In the genomic region with DNA sequence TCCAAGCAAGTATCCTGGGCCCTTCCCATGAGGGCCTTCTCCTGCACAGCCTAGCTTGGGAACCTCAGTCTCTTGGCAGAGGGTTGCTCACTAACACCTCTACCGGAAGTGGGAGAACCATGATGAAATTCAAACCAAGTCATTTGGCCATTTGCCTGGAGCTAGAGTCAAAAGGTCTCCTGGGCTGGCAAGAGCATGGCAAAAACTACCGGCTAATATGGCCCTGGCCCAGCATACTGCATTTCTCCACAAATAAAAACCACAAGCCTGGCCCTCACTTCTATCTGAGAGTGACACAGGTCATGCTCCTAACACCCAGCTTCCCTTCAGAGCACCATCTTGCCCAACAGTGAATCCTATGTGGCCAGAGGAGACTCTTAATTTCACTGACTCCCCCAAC, we compare ENCODE assay signal across 11 mouse cellular contexts.
DNase-seq lines count a peak whose midpoint lies in the region; ATAC-seq lines count a peak whose summit lies in the region.
"Had no signal": no experiment of that assay in that cellular context is flagged by ENCODE, and none has a peak within 500 bp of the region (broad histone marks: within the 10 kb centered on the region; RNA-seq: fewer than 3 reads in every experiment).

No protein-coding gene starts in this region.

- no peaks in the 10 kb centered on the region for H3K27me3 ChIP-seq in heart, embryonic 11.5 days (ENCODE audit: control insufficient read depth, insufficient read depth, low read length)
- H3K27me3 ChIP-seq in lung, embryonic 16.5 days (ENCODE audit: control insufficient read depth, insufficient read depth, low read depth, low read length), result no peaks in the 10 kb centered on the region
- no peaks in the 10 kb centered on the region for H3K27me3 ChIP-seq in intestine, embryonic 16.5 days (replicated peaks; ENCODE audit: control insufficient read depth, insufficient read depth, low read length)
- H3K27me3 ChIP-seq in midbrain, embryonic 13.5 days, result no peaks in the 10 kb centered on the region
- H3K27me3 ChIP-seq: lung, embryonic 15.5 days had no signal

- H3K36me3 ChIP-seq in heart, embryonic 11.5 days (ENCODE audit: control insufficient read depth, insufficient read depth, low read length), result no peaks in the 10 kb centered on the region
- no peaks in the 10 kb centered on the region for H3K36me3 ChIP-seq in lung, embryonic 16.5 days (ENCODE audit: control insufficient read depth, insufficient read depth, low read length)
- H3K36me3 ChIP-seq in intestine, embryonic 16.5 days (ENCODE audit: control insufficient read depth, insufficient read depth, low read length), result no peaks in the 10 kb centered on the region
- no peaks in the 10 kb centered on the region for H3K36me3 ChIP-seq in midbrain, embryonic 13.5 days
- H3K36me3 ChIP-seq: lung, embryonic 15.5 days had no signal

- no peak for ATAC-seq in heart, embryonic 11.5 days (replicated peaks; ENCODE audit: insufficient number of reproducible peaks, low FRiP score, low TSS enrichment)
- peak; percentile 61; the same call in 1 of the 2 replicates for ATAC-seq in lung, embryonic 16.5 days (ENCODE audit: low read depth)
- ATAC-seq in intestine, embryonic 16.5 days, result no peak
- ATAC-seq in midbrain, embryonic 13.5 days, result no peak
- ATAC-seq: CD4-positive, CD25-positive, alpha-beta regulatory T cell, adult 4 months had no signal

- no peaks in the 10 kb centered on the region for H3K9me3 ChIP-seq in heart, embryonic 11.5 days (replicated peaks; ENCODE audit: control insufficient read depth, low read length)
- H3K9me3 ChIP-seq in lung, embryonic 16.5 days (ENCODE audit: control insufficient read depth, low read length), result no peaks in the 10 kb centered on the region
- H3K9me3 ChIP-seq in intestine, embryonic 16.5 days (ENCODE audit: control insufficient read depth, low read length), result no peaks in the 10 kb centered on the region
- no peaks in the 10 kb centered on the region for H3K9me3 ChIP-seq in midbrain, embryonic 13.5 days
- H3K9me3 ChIP-seq: lung, embryonic 15.5 days had no signal

- no peaks in the 10 kb centered on the region for H3K4me1 ChIP-seq in heart, embryonic 11.5 days (ENCODE audit: control insufficient read depth, insufficient read depth, low read length)
- H3K4me1 ChIP-seq in lung, embryonic 16.5 days (replicated peaks; ENCODE audit: control insufficient read depth, insufficient read depth, low read length), result no peaks in the 10 kb centered on the region
- H3K4me1 ChIP-seq in intestine, embryonic 16.5 days (ENCODE audit: control insufficient read depth, insufficient read depth, low read length), result no peaks in the 10 kb centered on the region
- H3K4me1 ChIP-seq in midbrain, embryonic 13.5 days (replicated peaks), result no peaks in the 10 kb centered on the region

- WGBS in heart, embryonic 11.5 days (ENCODE audit: insufficient replicate concordance), result 76% methylated on average over 2 of the region's 2 CpGs
- WGBS in lung, embryonic 16.5 days, result 50% methylated on average over 2 of the region's 2 CpGs
- WGBS in intestine, embryonic 16.5 days, result 76% methylated on average over 2 of the region's 2 CpGs
- WGBS in midbrain, embryonic 13.5 days, result 95% methylated on average over 2 of the region's 2 CpGs

- no peak overlapping the region for H3K4me3 ChIP-seq in heart, embryonic 11.5 days (ENCODE audit: low read depth, low read length)
- no peak overlapping the region for H3K4me3 ChIP-seq in lung, embryonic 16.5 days (ENCODE audit: low read length)
- no peak overlapping the region for H3K4me3 ChIP-seq in intestine, embryonic 16.5 days (ENCODE audit: low read length)
- no peak overlapping the region for H3K4me3 ChIP-seq in midbrain, embryonic 13.5 days (replicated peaks)
- H3K4me3 ChIP-seq: lung, embryonic 15.5 days had no signal

- no peak overlapping the region for H3K4me2 ChIP-seq in heart, embryonic 11.5 days
- no peak overlapping the region for H3K4me2 ChIP-seq in lung, embryonic 16.5 days (ENCODE audit: low read depth, low read length)
- no peak overlapping the region for H3K4me2 ChIP-seq in intestine, embryonic 16.5 days (ENCODE audit: low read depth, low read length)
- no peak overlapping the region for H3K4me2 ChIP-seq in midbrain, embryonic 13.5 days (replicated peaks)
- H3K4me2 ChIP-seq: lung, embryonic 15.5 days had no signal

- H3K9ac ChIP-seq in heart, embryonic 11.5 days (ENCODE audit: low read depth, low read length), result no peak overlapping the region
- H3K9ac ChIP-seq in lung, embryonic 16.5 days (ENCODE audit: low read length), result no peak overlapping the region
- H3K9ac ChIP-seq in intestine, embryonic 16.5 days (ENCODE audit: low read depth, low read length), result no peak overlapping the region
- no peak overlapping the region for H3K9ac ChIP-seq in midbrain, embryonic 13.5 days (replicated peaks)
- H3K9ac ChIP-seq: lung, embryonic 15.5 days had no signal

- H3K27ac ChIP-seq in heart, embryonic 11.5 days (ENCODE audit: low read depth, low read length), result no peak overlapping the region
- no peak overlapping the region for H3K27ac ChIP-seq in lung, embryonic 16.5 days (ENCODE audit: low read length)
- H3K27ac ChIP-seq in intestine, embryonic 16.5 days (ENCODE audit: low read length), result no peak overlapping the region
- H3K27ac ChIP-seq in midbrain, embryonic 13.5 days, result no peak overlapping the region
- H3K27ac ChIP-seq: lung, embryonic 15.5 days had no signal

- peak; percentile 44 for DNase-seq in heart, adult 8-10 months (ENCODE audit: low spot score)
- DNase-seq in Muller cell, postnatal 12 days (ENCODE audit: inconsistent ontology term), result peak; percentile 66
- DNase-seq in gastrocnemius, adult 8-10 months (ENCODE audit: low spot score in 2 of 2), result peak; percentile 68 to 71
- no peak for DNase-seq in natural killer cell, adult 2 months (ENCODE audit: low spot score in 2 of 2)
- DNase-seq: thymus, adult 2 months had no signal

Comparison
In these comparisons a context has a peak if more than half of its experiments do, and no peak if none do; other contexts are left out.
1. DNase-seq: peak in heart, adult 8-10 months (single experiment), Muller cell, postnatal 12 days (single experiment) and gastrocnemius, adult 8-10 months (2 of 2); none in natural killer cell, adult 2 months (0 of 2).